Mouse (Mus musculus): Measurements from ENCODE around the gene Abcc3.

Gene Abcc3

DNA sequence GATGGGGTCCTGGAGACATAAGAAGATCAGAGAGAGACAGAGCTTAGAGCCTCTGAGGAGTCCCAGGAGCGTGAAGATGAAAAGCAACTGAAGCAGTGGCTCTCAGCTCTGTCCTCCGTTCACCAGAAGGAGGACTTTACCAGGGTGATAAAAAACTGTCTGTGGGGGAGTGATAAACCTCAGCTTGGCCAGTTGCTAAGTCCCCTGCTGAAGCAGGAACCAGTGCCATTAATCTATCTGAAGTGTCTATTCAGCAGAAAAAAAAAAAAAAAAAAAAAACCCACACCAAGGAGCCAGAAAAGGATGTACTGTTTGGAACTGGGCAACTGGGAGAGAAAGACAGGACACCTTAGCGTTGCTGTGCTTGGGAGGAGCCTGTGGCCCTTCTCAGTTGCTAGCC is 41.7 kb downstream of the Abcc3 start:
- DNase-seq (ENCODE audit: low read depth), result no peak

DNA sequence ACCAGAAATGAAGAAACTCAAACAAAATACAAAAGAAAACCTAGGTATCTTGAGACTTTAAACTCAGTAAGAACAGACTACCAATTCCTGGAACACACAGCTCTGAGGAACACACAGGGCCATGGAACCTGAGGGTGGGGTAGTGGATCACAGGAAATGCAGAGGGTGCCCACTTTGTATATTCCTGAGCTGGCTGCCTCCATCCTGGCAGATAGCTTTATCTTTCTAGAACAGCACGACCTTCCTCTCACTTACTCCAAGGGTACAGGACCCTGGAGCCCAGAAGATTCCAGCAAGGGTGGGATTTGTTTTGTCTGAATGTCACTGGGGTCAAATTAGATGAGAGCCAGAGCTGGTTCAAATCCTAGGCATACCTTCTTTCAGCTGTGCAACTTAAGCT is 42.5 kb downstream of the Abcc3 start:
- no peak for DNase-seq (ENCODE audit: low read depth)

GRCm38 (mm10) chr11:94349839-94350238 is 43.0 kb downstream of the Abcc3 start:
- peak; percentile 24 for DNase-seq (ENCODE audit: low read depth)

DNA sequence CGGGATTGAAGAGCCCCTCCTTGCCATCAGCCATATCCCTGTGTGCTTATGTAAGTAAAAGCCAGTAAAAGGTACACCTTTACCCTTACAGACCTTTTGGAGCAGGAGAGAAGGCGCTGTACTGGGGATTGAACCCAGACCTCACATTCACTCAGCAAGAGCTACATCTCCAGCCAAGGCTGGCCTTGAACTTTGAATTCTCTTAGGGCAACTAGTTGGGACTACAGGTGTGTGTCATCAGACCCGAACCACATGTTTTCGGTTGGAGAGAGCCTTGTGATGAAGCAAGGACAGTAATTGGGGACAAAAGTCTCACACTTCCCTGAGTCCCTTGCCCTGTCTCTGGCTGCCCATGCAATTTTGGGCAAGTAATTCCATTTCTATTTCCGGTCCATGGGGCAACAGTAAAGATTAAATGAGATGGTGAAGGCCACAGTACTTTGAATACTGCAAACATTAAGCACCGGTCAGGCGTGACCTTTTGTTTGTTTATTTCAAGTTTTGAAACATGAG is 45.7 kb downstream of the Abcc3 start:
- no peak for DNase-seq (ENCODE audit: low read depth)

- DNase-seq (ENCODE audit: low read depth), result peak; percentile 57
These were observed 46.2 kb downstream of the Abcc3 start for GRCm38 (mm10) chr11:94346611-94347010.

GRCm38 (mm10) chr11:94345926-94346325 is 46.9 kb downstream of the Abcc3 start:
- DNase-seq (ENCODE audit: low read depth), result no peak

DNA sequence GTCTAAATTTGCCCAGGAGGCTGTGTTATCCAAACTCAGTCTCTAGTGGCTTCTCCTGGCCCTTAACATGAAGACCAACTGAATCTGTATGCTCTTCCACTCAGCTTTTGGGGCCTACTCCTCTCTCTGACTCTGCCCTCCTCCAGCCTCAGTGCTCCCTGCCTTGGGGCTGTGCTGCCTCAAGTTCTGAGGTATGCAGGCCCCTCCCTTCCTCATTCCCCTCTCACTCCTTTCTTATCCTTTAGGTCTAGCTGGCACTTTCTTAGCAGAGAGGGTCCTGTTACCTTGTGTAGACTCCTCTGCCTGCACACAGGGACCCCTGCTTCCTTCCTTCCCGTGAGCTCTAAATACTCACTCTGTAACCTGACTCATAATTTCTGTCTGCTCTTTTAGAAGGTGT is 48.3 kb downstream of the Abcc3 start:
- DNase-seq (ENCODE audit: low read depth), result no peak

DNA sequence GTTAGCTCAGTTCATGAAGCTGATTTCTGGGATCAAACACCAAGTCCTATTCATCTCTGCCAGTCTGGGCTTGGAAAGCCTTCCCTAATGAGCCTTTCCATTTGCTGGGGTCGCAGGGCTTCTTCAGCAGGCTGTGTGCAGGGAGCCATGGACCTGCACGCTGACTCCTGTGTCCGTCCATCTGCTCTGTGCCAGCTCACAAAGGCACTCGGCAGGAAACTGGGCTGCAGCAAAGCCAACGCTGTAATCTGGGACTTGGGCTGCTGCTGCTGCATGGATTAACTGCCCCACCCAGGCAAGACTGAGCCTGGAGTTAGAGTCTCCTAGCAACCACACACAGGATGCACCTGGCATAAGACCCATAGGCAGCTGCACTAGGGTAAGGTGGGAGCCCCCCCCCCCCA is 48.8 kb downstream of the Abcc3 start:
- no peak for DNase-seq (ENCODE audit: low read depth)

DNA sequence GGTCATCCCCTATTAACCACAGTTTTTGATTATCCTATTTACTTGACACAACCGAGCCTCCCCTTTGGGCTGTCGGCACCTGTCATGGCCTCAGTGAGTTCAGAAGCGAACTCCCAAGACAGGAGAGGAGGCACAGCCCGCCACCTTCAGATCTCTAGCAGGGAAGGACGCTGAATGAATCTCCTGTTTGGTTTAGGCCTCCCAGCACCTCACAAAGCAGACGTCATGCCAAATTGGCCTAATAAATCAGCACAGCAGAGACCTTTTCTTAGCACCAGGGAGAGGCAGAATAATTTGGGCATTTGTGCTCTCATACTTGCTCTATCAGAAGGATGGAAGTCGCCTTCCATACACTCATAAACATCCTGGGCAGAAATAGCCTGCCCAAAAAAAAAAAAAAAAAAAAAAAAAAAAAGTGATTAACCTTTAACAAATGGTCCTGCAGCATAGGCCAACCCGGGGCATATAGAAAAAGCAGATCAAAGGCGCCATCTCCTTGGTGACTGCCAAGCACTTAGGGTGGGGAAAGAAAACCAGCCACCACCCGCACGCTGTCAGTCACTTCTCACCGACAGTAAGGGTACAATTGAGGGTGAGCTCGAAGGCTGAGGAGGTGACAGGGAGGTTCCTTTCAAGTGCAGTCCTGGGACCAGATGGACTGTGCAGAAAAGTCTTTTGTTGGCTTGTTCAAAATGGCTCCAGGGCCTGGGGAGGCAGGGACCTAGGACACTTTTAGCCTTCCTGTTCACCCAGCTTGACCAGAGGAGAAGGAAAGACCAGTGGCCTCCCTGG is 50.5 kb downstream of the Abcc3 start:
- DNase-seq (ENCODE audit: low read depth), result no peak

- DNase-seq (ENCODE audit: low read depth), result no peak
These were observed 51.6 kb downstream of the Abcc3 start for GRCm38 (mm10) chr11:94340948-94341933.

DNA sequence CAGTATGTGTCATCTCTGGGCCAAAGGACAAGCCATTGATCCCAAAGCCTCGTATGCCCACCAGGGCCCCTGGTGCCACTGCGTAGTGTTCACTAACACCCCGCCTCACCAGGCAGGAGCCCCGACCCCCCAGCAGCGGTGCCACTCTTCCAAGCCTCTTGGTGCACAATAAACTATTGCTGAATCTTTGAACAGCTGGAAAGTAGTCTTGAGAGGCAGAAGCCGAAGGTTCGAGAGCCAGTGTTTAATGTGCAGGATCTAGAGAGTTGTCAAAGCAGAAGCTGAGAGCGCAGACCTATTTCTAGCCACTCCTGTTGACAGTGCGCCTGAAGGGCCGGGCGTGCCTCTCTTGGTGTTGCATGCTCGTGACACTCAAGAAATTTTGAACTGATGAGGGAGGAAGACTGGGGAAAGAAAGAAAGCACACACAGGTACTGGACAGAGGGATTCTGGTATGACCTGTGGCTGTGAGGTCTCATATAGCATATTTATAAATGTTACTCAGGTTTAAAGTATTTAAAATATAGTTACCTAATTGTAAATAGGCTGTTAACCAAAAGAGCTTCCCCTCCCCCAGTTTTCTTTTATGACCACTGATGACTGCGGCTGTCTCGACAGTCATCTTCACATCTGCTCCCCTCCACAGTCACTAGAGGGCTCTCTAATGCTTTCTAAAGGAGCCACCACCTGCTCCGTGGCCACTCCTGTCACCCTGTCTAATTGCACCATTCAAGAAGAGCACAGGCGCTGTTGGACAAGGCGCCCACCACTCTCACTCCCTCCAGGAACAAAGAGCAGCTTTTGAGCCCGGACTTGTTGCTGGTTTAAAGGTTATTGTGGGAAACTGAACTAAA is 52.8 kb downstream of the Abcc3 start:
- DNase-seq (ENCODE audit: low read depth), result peak; percentile 62

GRCm38 (mm10) chr11:94338347-94338746 is 54.5 kb downstream of the Abcc3 start:
- no peak for DNase-seq (ENCODE audit: low read depth)

GRCm38 (mm10) chr11:94336551-94336950 is 56.2 kb downstream of the Abcc3 start:
- DNase-seq (ENCODE audit: low read depth), result no peak

GRCm38 (mm10) chr11:94334386-94334968 is 58.3 kb downstream of the Abcc3 start:
- no peak for DNase-seq (ENCODE audit: low read depth)

DNA sequence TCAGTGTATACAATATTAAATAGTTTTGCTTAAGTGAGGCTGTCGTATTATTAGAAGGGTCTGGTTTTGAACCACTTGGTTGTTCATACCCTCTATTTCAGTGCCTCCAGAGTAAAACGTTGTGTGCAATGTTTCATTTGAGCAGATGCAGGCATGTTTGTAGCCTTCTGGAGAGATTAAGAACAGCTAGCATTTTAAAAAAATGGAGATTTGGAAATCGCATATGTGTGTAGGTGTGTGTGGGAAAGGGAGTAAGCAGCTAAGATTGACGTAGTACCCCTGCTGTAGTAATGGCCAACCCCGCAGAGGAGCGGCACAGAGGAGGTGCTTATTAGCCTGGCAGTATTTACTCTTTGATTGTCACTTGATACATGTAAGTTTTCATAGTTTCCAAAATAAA is 60.1 kb downstream of the Abcc3 start:
- no peak for DNase-seq (ENCODE audit: low read depth)

- DNase-seq (ENCODE audit: low read depth), result no peak
These were observed 62.6 kb downstream of the Abcc3 start for GRCm38 (mm10) chr11:94330211-94330610.

- peak; percentile 75 for DNase-seq (ENCODE audit: low read depth)
These were observed 63.4 kb downstream of the Abcc3 start for GRCm38 (mm10) chr11:94329270-94329891.

DNA sequence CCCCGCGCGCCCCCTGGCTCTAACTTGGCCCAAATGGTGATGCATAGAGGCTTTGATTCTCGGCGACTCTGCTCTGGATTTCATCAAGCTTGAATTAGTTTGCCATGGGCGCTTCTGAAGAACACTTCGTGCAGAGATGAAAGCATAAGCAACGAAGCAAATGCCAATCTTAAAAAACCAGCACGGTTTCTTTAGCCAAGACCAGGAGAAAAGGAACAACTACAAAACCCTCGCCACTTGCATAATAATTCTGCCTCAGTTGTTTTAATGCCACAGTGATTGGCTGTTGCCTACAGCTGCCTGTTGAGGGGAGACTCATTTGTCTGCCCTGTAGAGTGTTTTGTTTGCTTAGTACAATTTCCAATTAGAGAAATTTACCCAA is 64.2 kb downstream of the Abcc3 start:
- DNase-seq (ENCODE audit: low read depth), result peak; percentile 31

DNA sequence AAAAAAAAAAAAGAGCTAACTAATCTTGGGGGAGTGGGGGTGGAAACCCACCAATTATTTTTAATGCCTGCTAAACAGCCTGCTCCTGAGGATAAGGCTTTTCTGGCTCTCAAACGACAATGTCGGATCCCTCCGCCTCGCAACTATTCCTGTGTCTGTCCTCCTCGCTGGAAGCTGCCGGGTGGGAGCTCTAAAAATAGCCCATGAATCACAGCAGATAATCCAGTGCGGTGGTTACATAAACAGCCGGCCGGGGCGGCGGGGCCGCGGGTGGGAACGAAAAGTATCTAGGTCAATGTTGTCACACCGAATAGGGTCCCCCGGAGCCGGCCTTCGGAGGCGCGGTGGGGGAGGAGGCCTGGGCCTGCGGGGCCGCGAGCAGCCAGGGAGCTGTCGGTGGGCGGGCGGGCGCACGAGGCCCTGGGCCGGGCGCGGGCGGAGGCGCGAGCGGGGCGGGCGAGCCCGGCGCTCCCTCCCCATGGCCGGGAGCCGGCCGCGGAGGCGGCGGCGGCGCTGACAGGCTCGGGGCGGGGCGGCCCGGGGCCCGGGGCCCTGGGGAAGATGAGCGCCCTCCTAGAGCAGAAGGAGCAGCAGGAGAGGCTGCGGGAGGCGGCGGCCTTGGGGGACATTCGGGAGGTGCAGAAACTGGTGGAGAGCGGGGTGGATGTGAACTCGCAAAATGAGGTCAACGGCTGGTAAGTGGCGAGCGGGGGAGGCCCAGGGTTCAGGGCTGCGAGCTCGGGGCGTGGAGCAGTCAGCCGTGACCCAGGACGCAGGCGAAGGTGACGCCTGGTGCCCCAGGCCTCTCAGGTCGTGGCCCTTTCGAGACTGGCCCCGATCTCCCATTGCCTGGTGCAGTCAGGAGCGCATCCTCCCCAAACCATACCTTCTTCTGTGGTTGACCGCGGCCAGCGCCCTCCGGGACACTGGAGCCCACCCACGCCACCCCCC is 64.8 kb downstream of the Abcc3 start, which contains the start of gene Ankrd40:
Gene Ankrd40 (plus strand): TSS at position 309 of the 951 bp plus-strand sequence.
- DNase-seq (ENCODE audit: low read depth), result peak; percentile 88

GRCm38 (mm10) chr11:94326961-94327411 is 65.8 kb downstream of the Abcc3 start:
- DNase-seq (ENCODE audit: low read depth), result no peak

All from 416B (cell line).